Mouse (Mus musculus) ES-E14 (cell line): ENCODE measurements at regions not wholly inside any gene's neighbourhood (a gene's known extent, or its start where the extent isn't known, plus 50 kb on each side); places are given as distances from the start of the nearest gene placed in this dataset.

ENCODE experiments used
- HCFC1 ChIP-seq: IDR thresholded peaks from 2 replicates; pipeline ENCODE4 v1.6.1; 2012; ENCODE audit warnings: low read length, inconsistent platforms, borderline replicate concordance; ENCODE audit not compliant: insufficient read depth
- MAFK ChIP-seq: IDR thresholded peaks from 2 replicates; pipeline ENCODE4 v1.6.1; 2014; ENCODE audit warnings: mild to moderate bottlenecking, low read depth, low read length, inconsistent platforms; ENCODE audit not compliant: insufficient read depth

DNA sequence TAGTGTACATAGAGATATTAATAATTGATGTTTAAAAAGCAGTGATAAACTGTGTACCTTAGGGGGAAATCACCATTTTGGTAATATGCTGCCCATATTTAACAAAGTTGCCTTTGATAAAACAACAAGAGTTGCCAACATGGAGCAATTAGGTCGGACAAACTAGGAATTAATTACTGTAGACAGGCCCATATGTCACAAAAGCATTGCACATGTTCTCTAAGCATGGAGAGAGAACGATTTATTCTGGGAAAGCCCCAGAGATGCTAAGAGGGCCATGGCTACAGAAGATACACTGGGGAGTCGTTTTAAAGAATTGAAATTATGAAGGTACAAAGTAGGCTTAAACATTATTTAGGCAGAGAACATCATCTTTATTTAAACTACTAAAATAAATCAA is 921.8 kb downstream of the Stpg2 start:
- no peak for TF ChIP-seq MAFK
- no peak for TF ChIP-seq HCFC1
